Mouse (Mus musculus): ENCODE measurements at regions not wholly inside any gene's neighbourhood (a gene's known extent, or its start where the extent isn't known, plus 50 kb on each side); places are given as distances from the start of the nearest gene placed in this dataset.
A peak's percentile ranks its signal among the peaks of the same experiment; 100 is the strongest.

GRCm38 (mm10) chr14:111149653-111150052, 394.7 kb upstream of the Slitrk6 start:
- DNase-seq = peak; percentile 50

- no peak for DNase-seq
Observed at GRCm38 (mm10) chr14:111116600-111116999, 361.7 kb upstream of the Slitrk6 start.

- no peak for DNase-seq
Observed at GRCm38 (mm10) chr14:111103579-111103978, 348.6 kb upstream of the Slitrk6 start.

- no peak for DNase-seq
Observed at GRCm38 (mm10) chr14:111100257-111100656, 345.3 kb upstream of the Slitrk6 start.

GRCm38 (mm10) chr14:111096229-111096628, 341.3 kb upstream of the Slitrk6 start:
- no peak for DNase-seq

- no peak for DNase-seq
Observed at GRCm38 (mm10) chr14:111074517-111074916, 319.6 kb upstream of the Slitrk6 start.

GRCm38 (mm10) chr14:111073529-111073928, 318.6 kb upstream of the Slitrk6 start:
- peak; percentile 2 for DNase-seq
